ENCODE assay signal across 13 mouse cellular contexts in genomic region chr3:139949096-139949495, GRCm38 (mm10).
A peak's percentile ranks its signal among the peaks of the same experiment; 100 is the strongest.
DNase-seq lines count a peak whose midpoint lies in the region; ATAC-seq and TF ChIP-seq lines count a peak whose summit lies in the region.
"Had no signal": no experiment of that assay in that cellular context is flagged by ENCODE, and none has a peak within 500 bp of the region (broad histone marks: within the 10 kb centered on the region; RNA-seq: fewer than 3 reads in every experiment).

No protein-coding gene starts in this region.

- H3K4me1 ChIP-seq in kidney, adult 2 months (ENCODE audit: control insufficient read depth, insufficient read depth, low read length), result no peaks in the 10 kb centered on the region
- H3K4me1 ChIP-seq in neural tube, embryonic 13.5 days (replicated peaks), result no peaks in the 10 kb centered on the region
- H3K4me1 ChIP-seq: embryonic facial prominence, embryonic 15.5 days; megakaryocyte, embryonic 14.5 days had no signal

- no peaks in the 10 kb centered on the region for H3K36me3 ChIP-seq in kidney, adult 2 months (ENCODE audit: control insufficient read depth, insufficient read depth, low read length)
- H3K36me3 ChIP-seq in neural tube, embryonic 13.5 days, result no peaks in the 10 kb centered on the region
- H3K36me3 ChIP-seq: embryonic facial prominence, embryonic 15.5 days had no signal

- WGBS in kidney, adult 2 months, result 58% methylated on average over 4 of the region's 4 CpGs
- 68% methylated on average over 4 of the region's 4 CpGs for WGBS in neural tube, embryonic 13.5 days

- no peaks in the 10 kb centered on the region for H3K9me3 ChIP-seq in neural tube, embryonic 13.5 days
- H3K9me3 ChIP-seq: embryonic facial prominence, embryonic 15.5 days; megakaryocyte, embryonic 14.5 days had no signal

- DNase-seq in kidney, adult 2 months, result peak; percentile 7
- DNase-seq in kidney, adult 11 months, result no peak
- DNase-seq in neural tube, embryonic 10.5 days (ENCODE audit: extremely low spot score, low spot score), result no peak
- DNase-seq in cerebellum, adult 8-10 months, result peak; percentile 26
- no peak for DNase-seq in Muller cell, postnatal 12 days (ENCODE audit: inconsistent ontology term)
- DNase-seq: heart, postnatal 36 days; spleen, adult 18-20 months; thymus, postnatal 14 days had no signal

- H3K27me3 ChIP-seq in kidney, adult 2 months (replicated peaks; ENCODE audit: control insufficient read depth, insufficient read depth, low read length), result no peaks in the 10 kb centered on the region
- no peaks in the 10 kb centered on the region for H3K27me3 ChIP-seq in neural tube, embryonic 13.5 days
- H3K27me3 ChIP-seq: embryonic facial prominence, embryonic 15.5 days; megakaryocyte, embryonic 14.5 days had no signal

- no peak overlapping the region for H3K9ac ChIP-seq in neural tube, embryonic 13.5 days
- H3K9ac ChIP-seq: embryonic facial prominence, embryonic 15.5 days had no signal

- no peak overlapping the region for H3K4me3 ChIP-seq in kidney, adult 2 months (ENCODE audit: insufficient read depth, low read depth, low read length)
- H3K4me3 ChIP-seq in neural tube, embryonic 13.5 days, result no peak overlapping the region
- H3K4me3 ChIP-seq: embryonic facial prominence, embryonic 15.5 days; megakaryocyte, embryonic 14.5 days had no signal

- TF ChIP-seq CTCF in kidney, adult 2 months (conservative IDR thresholded peaks at IDR 0.05; ENCODE audit: insufficient read depth, insufficient read length, low read depth, low read length), result no peak

- H3K27ac ChIP-seq in kidney, adult 2 months (ENCODE audit: insufficient read depth, low read depth, low read length), result no peak overlapping the region
- no peak overlapping the region for H3K27ac ChIP-seq in neural tube, embryonic 13.5 days (replicated peaks)
- H3K27ac ChIP-seq: embryonic facial prominence, embryonic 15.5 days had no signal

- no peak for TF ChIP-seq POLR2A in kidney, adult 2 months (IDR thresholded peaks at IDR 0.05; ENCODE audit: low read depth, low read length)

- peak; percentile 15; the same call in 1 of the 2 replicates for ATAC-seq in neural tube, embryonic 13.5 days (ENCODE audit: low read depth)
- no peak for ATAC-seq in granulocyte monocyte progenitor cell, adult 5-6 weeks (replicated peaks; ENCODE audit: poor library complexity, severe bottlenecking)

- H3K4me2 ChIP-seq in neural tube, embryonic 13.5 days, result no peak overlapping the region
- H3K4me2 ChIP-seq: embryonic facial prominence, embryonic 15.5 days; liver, embryonic 11.5 days had no signal

Comparison
In these comparisons a context has a peak if more than half of its experiments do, and no peak if none do; other contexts are left out.
1. DNase-seq: peak in kidney, adult 2 months (single experiment) and cerebellum, adult 8-10 months (single experiment); none in kidney, adult 11 months (single experiment), neural tube, embryonic 10.5 days (single experiment) and Muller cell, postnatal 12 days (single experiment).